Mouse (Mus musculus): ENCODE results near the gene Chrm5. TPM values are rescaled to one million over a fixed set of nuclear protein-coding genes. Genes with fewer than 3 reads are reported as not detected.
"Not testable (repeated sequence)": the region's sequence is repeated elsewhere in the genome, so short reads cannot be mapped to it uniquely, and the experiment has no call there.

Chrm5 gene
- polyA plus RNA-seq, 1 experiment from 2014 or later = 0.90 TPM

DNA sequence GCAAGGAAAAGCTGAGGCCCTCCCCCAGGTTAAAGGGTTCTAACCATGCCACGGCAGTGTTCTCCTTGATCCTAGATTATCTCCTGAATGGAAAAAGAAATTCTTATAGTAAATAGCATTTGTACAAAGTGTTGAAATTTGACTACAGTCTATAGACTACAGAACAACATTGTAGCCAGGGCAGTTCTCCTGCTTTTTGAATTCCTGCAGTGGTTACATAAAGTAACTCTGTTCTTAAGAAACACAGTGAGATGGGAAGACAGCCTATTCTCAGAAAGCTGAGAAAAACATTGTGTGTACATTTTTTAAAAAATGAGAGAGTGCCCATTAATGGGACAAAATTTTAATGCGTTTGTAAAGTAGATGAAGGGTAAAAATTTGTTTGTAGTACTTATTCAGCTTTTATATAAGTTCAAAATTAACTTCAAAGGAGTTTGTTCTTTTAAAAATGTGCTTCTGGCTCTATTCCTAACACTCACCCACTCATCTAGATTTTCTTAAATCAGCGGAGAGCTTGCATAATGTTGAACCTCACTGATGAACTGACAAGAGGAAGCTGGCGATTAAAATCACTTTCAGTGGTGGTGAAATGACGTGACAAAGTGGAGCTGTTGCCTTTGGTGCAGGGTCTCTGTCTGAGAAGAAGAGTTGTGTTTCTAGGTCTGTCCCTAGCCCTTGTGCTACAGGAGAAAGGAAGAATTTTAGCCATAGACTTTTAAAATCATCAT, 5.4 kb downstream of the Chrm5 start:
- H3K27ac ChIP-seq (replicated peaks) = no peak overlapping the region
- H3K9me3 ChIP-seq (replicated peaks) = no peaks in the 10 kb centered on the region
- H3K4me1 ChIP-seq = no peaks in the 10 kb centered on the region
- no peak overlapping the region for H3K4me3 ChIP-seq (replicated peaks)
- H3K4me2 ChIP-seq = no peak overlapping the region
- ATAC-seq (ENCODE audit: low FRiP score) = no peak
- 86% methylated on average over 5 of the region's 5 CpGs for WGBS
- no peak overlapping the region for H3K9ac ChIP-seq (replicated peaks)
- no peaks in the 10 kb centered on the region for H3K27me3 ChIP-seq (replicated peaks)
- H3K36me3 ChIP-seq = no peaks in the 10 kb centered on the region; the same call in 1 of the 2 replicates

DNA sequence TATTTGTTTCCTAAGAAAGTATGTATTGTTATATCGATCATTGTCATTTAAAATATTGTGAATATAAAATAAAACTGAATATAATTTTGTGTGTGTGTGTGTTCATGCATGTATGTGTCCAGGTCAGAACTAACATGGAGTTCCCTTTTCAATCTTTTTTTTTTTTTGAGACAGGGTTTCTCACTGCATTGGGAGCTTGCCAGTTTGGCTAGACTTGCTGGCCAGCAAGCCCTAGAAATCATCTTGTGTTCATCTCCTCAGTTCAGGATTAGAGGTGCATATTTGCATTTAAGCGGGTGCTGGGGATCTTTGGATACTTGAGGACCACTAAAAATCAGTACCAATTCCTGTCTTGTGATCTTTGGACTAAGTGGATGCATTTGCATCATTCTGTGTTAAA, 8.5 kb downstream of the Chrm5 start:
- H3K9ac ChIP-seq (replicated peaks) = no peak overlapping the region
- H3K27ac ChIP-seq (replicated peaks) = no peak overlapping the region
- H3K4me3 ChIP-seq (replicated peaks) = no peak overlapping the region
- H3K27me3 ChIP-seq (replicated peaks) = no peaks in the 10 kb centered on the region
- no peak overlapping the region for H3K4me2 ChIP-seq
- peaks cover 27% of the 10 kb centered on the region for H3K36me3 ChIP-seq
- no peaks in the 10 kb centered on the region for H3K4me1 ChIP-seq
- no peak for ATAC-seq (ENCODE audit: low FRiP score)
- no peaks in the 10 kb centered on the region for H3K9me3 ChIP-seq (replicated peaks)
- WGBS = 97% methylated on average over 2 of the region's 2 CpGs

DNA sequence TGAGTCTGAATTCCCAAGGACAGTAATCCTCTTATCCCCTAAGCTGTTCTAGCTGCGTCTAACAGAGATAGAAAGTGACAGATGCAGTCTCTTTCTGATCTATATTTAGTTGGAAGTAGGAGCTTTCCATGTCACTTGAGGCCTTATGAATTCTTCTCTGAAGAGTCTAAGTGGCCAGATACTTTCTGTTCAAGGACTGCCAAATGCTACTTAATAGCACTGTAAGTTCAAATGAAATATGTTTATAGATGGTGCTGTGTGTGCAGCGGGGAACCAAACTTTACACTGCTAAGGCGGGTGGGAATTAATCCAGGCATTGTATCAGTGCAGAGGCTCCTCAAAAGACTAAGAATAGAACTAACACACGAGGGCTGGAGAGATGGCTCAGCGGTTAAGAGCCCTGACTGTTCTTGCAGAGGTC, 9.6 kb downstream of the Chrm5 start:
- H3K9ac ChIP-seq (replicated peaks) = no peak overlapping the region
- no peak for ATAC-seq (ENCODE audit: low FRiP score)
- H3K4me3 ChIP-seq (replicated peaks) = no peak overlapping the region
- H3K4me2 ChIP-seq = no peak overlapping the region
- no peak overlapping the region for H3K27ac ChIP-seq (replicated peaks)
- no peaks in the 10 kb centered on the region for H3K9me3 ChIP-seq (replicated peaks)
- peaks cover 37% of the 10 kb centered on the region for H3K36me3 ChIP-seq
- WGBS = 84% methylated on average over 5 of the region's 5 CpGs
- H3K27me3 ChIP-seq (replicated peaks) = no peaks in the 10 kb centered on the region
- H3K4me1 ChIP-seq = no peaks in the 10 kb centered on the region

DNA sequence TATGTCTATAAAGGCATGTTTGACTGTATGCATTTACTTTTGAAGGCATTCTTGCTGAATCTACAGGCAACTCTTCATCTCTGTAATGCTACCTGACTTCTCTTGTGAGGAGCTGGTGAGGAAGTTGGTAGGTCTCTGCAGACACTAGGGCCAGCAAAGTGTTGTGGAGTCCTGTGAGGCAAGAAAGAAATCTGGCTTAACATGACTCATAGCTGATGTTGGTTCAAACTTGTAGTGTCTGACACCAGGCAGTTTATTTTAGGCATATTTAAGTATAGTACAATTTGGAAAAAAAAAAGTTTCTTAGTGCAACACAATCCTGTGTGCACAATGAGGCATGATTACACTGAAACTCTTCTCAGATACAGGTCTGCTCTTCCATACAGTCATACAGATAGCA, 11.0 kb downstream of the Chrm5 start:
- no peak overlapping the region for H3K4me3 ChIP-seq (replicated peaks)
- H3K9ac ChIP-seq (replicated peaks) = no peak overlapping the region
- H3K27ac ChIP-seq (replicated peaks) = no peak overlapping the region
- H3K36me3 ChIP-seq = peaks cover 46% of the 10 kb centered on the region
- H3K4me2 ChIP-seq = no peak overlapping the region
- no peaks in the 10 kb centered on the region for H3K4me1 ChIP-seq
- no peak for ATAC-seq (ENCODE audit: low FRiP score)
- no peaks in the 10 kb centered on the region for H3K9me3 ChIP-seq (replicated peaks)
- H3K27me3 ChIP-seq (replicated peaks) = no peaks in the 10 kb centered on the region

DNA sequence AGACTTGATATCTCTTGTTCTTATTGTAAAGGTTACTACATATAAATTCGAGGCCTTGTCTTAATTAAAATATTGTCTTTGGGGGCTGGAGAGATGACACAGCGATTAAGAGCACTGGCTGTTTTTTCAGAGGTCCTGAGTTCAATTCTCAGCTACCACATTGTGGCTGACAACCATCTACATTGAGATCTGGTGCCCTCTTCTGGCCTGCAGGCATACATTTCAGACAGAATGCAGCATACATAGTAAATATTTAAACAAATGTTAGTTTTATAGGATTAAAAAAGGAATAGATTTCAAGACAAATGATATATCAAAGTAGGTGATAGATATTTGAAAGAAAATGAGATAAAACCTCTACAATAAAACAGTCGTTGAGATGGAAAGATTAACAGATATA, 20.0 kb downstream of the Chrm5 start:
- 94% methylated on average over 3 of the region's 3 CpGs for WGBS
- no peaks in the 10 kb centered on the region for H3K27me3 ChIP-seq (replicated peaks)
- H3K9ac ChIP-seq (replicated peaks) = no peak overlapping the region
- ATAC-seq (ENCODE audit: low FRiP score) = no peak
- no peak overlapping the region for H3K4me3 ChIP-seq (replicated peaks)
- H3K27ac ChIP-seq (replicated peaks) = no peak overlapping the region
- peaks cover 29% of the 10 kb centered on the region for H3K36me3 ChIP-seq
- H3K4me2 ChIP-seq = no peak overlapping the region
- peaks cover 20% of the 10 kb centered on the region for H3K4me1 ChIP-seq
- no peaks in the 10 kb centered on the region for H3K9me3 ChIP-seq (replicated peaks)

DNA sequence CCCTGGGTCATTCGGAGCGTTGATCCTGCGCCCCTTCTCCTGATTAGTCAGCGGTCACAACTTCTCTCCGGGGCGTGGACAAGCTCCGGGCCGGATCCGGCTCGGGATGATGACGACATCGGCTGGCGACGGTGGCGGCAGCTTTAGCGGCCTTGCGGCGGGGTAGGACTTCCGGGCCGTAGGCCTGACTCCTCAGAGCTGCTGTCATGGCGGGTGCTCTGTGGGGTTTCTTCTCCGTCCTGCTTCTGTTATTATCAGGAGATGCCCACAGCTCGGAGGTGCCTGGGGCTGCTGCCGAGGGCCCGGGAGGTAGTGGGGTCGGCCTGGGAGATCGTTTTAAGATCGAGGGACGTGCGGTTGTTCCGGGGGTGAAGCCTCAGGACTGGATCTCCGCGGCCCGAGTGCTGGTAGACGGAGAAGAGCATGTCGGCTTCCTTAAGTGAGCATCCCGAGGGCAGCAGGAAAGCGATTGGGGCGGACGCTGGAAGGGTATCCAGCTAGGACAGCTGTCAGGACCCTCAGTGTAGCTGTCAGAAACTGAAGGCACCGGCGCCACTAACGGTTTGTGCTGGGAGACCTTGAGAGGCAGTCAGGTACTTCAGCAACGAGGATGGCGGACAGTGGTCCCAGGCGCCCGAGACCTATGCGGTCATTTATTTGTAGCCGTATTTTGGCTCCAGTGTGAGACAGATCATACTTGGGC, 25.6 kb downstream of the Chrm5 start, which contains the start of gene Emc7:
Gene Emc7, plus strand, starts transcription at position 136 of the 703 bp plus-strand sequence.
- Histone ChIP-seq H3K4me3 (replicated peaks) (peak within 1 kb of the TSS; percentile 89), H3K27me3 (replicated peaks) (no peaks in the 10 kb centered on the region), H3K9ac (replicated peaks) (peak within 1 kb of the TSS; percentile 70), H3K36me3 (0 out of 2 replicates have a peak, but pooled peaks cover 2% of the 10 kb centered on the region), H3K9me3 (replicated peaks) (no peaks in the 10 kb centered on the region), H3K4me1 (peaks cover 26% of the 10 kb centered on the region), H3K4me2 (peak within 1 kb of the TSS; percentile 80), H3K27ac (replicated peaks) (peak within 1 kb of the TSS; percentile 88)
- peak; percentile 99 for ATAC-seq (ENCODE audit: low FRiP score)
- WGBS = under 1% methylated on average over 49 of the region's 49 CpGs

DNA sequence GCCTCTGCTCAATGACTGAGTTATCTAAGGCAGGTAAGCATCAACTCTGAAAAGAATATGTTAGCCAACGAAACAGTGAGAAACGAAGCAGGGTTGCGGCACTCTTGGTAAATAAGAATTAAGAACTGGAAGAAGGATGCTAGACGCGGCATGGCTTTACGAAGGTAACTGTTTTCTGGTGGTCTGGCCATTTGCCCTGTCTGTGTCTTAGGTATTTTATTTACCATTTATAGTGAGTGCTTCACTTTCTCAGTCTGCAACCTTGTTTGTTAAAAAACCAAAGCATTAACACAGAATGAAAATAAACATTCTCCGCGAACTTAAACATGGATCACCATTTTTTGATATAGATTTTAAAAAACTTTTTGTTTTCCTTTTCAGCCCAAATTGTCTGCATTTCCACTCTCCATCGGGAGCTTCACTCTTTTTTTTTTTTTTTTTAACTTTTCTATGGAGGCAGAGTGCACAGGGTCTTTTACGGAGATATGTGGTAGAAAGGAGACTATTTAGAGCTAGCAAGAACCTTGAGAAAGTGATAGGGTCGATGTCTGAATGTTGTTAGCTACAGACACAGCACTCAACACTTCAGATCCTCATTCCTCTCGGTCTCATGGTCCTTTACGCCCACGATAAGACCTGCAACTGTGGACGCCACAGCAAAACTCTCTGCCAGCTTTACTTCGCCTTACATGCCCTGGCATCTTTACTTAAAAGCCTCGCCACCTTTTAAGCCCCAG, 26.3 kb downstream of the Chrm5 start:
- no peaks in the 10 kb centered on the region for H3K9me3 ChIP-seq (replicated peaks)
- peak overlapping the region; percentile 70 for H3K9ac ChIP-seq (replicated peaks)
- 31% methylated on average over 17 of the region's 17 CpGs for WGBS
- H3K4me2 ChIP-seq = peak overlapping the region; percentile 80
- H3K27ac ChIP-seq (replicated peaks) = peak overlapping the region; percentile 88
- ATAC-seq (ENCODE audit: low FRiP score) = peak; percentile 84
- H3K4me1 ChIP-seq = peaks cover 26% of the 10 kb centered on the region
- no peaks in the 10 kb centered on the region for H3K36me3 ChIP-seq
- peak overlapping the region; percentile 89 for H3K4me3 ChIP-seq (replicated peaks)
- H3K27me3 ChIP-seq (replicated peaks) = no peaks in the 10 kb centered on the region

DNA sequence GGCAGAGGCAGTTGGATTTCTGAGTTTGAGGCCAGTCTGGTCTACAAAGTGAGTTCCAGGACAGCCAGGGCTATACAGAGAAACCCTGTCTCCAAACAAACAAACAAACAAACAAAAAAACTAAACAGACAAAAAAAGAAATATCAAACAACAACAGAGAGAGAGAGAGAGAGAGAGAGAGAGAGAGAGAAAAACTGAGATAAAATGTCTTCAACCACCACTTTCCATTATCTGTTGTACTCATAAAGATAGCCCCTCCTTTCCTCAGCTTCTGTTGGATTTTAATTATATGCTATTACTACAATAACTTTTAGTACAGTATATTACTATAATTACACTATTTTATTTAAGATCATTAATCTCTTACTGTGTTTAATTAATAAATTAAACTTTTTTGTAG, 28.1 kb downstream of the Chrm5 start:
- not testable (repeated sequence) for H3K9me3 ChIP-seq (replicated peaks); H3K36me3 ChIP-seq; H3K27me3 ChIP-seq (replicated peaks); H3K4me2 ChIP-seq; H3K27ac ChIP-seq (replicated peaks); H3K9ac ChIP-seq (replicated peaks); ATAC-seq (ENCODE audit: low FRiP score); H3K4me3 ChIP-seq (replicated peaks)
- H3K4me1 ChIP-seq = peaks cover 21% of the 10 kb centered on the region

DNA sequence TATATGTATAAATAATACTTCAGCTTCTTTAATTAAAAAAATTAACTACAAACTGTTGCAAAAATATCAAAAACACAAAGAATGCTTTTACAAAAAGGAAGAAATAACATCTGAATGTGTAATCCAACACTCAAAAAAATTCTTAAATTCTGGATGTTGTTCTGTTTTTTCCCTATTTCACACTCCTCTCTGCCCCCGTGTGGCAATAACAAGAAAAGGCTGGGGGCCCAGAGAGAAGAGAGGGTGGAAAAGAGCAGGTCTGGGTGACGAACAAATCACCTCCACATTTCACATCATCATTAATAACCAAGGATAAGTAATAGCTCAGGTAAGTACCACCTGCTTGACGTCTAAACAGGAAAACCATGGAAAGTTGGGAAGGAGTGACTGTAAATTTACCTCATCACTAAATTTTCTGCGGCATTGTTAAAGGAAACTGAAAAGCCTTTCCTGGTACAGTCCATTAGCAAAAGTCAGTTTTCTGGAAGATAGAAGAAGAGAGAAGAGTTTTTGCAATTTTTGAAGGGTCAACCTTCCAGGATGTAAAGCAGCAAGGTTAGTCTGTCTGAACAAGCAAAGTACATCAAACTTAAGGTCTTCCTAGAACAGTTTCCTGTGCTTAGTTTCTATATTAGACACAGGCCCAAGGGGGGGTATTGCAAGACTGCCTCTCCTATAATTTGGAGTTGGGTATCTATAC, 30.8 kb downstream of the Chrm5 start:
- H3K4me2 ChIP-seq = no peak overlapping the region
- peaks cover 5% of the 10 kb centered on the region for H3K4me1 ChIP-seq
- WGBS = 34% methylated on average over 4 of the region's 4 CpGs
- no peak for ATAC-seq (ENCODE audit: low FRiP score)
- H3K9me3 ChIP-seq (replicated peaks) = no peaks in the 10 kb centered on the region
- no peaks in the 10 kb centered on the region for H3K36me3 ChIP-seq
- H3K9ac ChIP-seq (replicated peaks) = no peak overlapping the region
- no peak overlapping the region for H3K27ac ChIP-seq (replicated peaks)
- H3K27me3 ChIP-seq (replicated peaks) = no peaks in the 10 kb centered on the region
- no peak overlapping the region for H3K4me3 ChIP-seq (replicated peaks)

DNA sequence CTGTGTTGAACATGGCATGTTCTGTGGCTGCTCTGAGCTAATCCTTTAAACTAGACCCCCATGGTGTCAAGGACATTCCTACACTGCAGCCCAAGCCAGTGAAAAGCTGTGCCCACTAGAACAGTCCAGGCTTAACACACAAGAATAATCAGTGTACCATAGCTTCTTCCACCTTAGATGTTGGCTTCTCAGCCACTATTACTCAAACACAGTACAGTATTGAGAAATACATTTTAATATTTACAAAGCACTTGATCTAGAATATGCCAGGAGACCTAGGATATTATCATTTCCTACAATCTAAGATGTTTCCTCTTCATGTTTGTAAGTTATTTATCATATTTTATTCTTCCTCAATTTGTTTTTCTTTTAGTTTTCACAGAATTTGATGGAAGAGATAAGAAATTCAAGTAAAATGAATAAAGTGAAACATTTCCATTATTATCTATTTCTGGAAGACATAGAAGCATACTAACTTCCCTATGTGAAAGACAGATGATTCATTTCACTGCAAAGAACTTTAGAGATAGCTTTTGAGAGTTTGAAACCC, 32.0 kb downstream of the Chrm5 start:
- no peak overlapping the region for H3K9ac ChIP-seq (replicated peaks)
- no peaks in the 10 kb centered on the region for H3K9me3 ChIP-seq (replicated peaks)
- no peak overlapping the region for H3K4me3 ChIP-seq (replicated peaks)
- ATAC-seq (ENCODE audit: low FRiP score) = no peak
- no peaks in the 10 kb centered on the region for H3K4me1 ChIP-seq
- H3K36me3 ChIP-seq = no peaks in the 10 kb centered on the region
- no peak overlapping the region for H3K4me2 ChIP-seq
- no peaks in the 10 kb centered on the region for H3K27me3 ChIP-seq (replicated peaks)
- no peak overlapping the region for H3K27ac ChIP-seq (replicated peaks)

DNA sequence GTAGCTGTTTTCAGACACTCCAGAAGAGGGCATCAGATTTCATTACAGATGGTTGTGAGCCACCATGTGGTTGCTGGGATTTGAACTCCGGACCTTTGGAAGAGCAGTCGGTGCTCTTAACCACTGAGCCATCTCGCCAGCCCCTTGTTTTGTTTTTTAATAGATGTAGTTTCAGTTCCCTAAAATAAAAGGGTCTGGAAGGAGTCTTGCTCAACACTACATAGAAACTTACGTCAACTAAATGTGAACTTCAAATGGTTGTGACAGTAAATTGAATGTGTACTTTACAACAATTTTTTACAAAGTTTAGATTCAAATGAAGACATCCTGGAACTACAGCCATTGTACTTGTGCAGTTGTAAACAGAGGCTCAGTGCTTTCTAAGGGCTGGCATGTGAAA, 32.5 kb downstream of the Chrm5 start:
- 81% methylated on average over 4 of the region's 4 CpGs for WGBS
- not testable (repeated sequence) for H3K4me3 ChIP-seq (replicated peaks); H3K4me2 ChIP-seq; H3K36me3 ChIP-seq; H3K9me3 ChIP-seq (replicated peaks); H3K9ac ChIP-seq (replicated peaks); H3K27me3 ChIP-seq (replicated peaks); H3K4me1 ChIP-seq; H3K27ac ChIP-seq (replicated peaks); ATAC-seq (ENCODE audit: low FRiP score)
